Mouse (Mus musculus): Measurements from ENCODE around the gene Tdpoz5.
"Not testable (repeated sequence)": the region's sequence is repeated elsewhere in the genome, so short reads cannot be mapped to it uniquely, and the experiment has no call there.

Gene Tdpoz5

DNA sequence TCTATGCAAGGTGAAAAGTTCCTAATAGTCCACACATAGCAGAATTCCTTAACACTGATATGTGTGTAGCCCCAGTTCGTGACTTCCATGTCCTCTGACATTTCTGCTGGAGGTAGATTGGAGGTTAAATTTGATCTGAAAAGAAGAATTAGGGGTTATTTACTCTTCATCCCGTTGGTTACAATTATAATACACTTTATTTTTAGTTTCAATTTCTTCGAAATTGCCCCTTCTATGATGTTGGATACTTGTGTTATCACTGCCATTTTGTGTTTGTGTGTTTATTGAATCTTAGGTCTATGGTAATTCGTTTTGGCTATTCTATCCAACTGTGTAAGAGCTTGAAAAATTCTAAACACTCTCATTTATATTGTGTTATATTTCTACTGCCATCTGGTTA lies at the start of gene Tdpoz5:
Gene Tdpoz5, minus strand, starts transcription at position 101 of the 400 bp plus-strand sequence.
- H3K27me3 ChIP-seq (ENCODE audit: control insufficient read depth, insufficient read depth, low read length, poor library complexity, severe bottlenecking); H3K36me3 ChIP-seq (ENCODE audit: control insufficient read depth, insufficient read depth, low read length, poor library complexity, severe bottlenecking); DNase-seq (ENCODE audit: low read depth, low spot score): not testable (repeated sequence)

DNA sequence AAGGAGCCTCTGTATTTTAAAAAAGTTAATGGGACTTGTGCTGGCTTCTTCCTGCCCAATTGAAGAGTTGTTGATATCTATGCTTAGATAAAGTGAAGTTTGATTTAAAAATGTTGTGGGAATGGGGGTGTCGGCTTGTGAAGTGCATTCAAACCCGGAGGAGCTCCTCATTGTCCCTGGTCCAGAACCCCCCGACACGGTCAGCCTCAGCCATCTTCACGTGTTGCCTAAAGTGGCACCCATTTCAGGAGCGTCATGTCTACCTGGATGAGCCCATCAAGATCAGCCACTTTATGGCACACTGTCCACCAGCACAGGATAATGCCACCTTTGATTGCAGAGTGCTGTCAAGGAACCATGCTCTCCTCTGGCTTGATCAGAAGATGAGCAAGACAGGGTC lies 7.8 kb upstream of the Tdpoz5 start:
- not testable (repeated sequence) for H3K27me3 ChIP-seq (ENCODE audit: control insufficient read depth, insufficient read depth, low read length, poor library complexity, severe bottlenecking); H3K36me3 ChIP-seq (ENCODE audit: control insufficient read depth, insufficient read depth, low read length, poor library complexity, severe bottlenecking); DNase-seq (ENCODE audit: low read depth, low spot score)

DNA sequence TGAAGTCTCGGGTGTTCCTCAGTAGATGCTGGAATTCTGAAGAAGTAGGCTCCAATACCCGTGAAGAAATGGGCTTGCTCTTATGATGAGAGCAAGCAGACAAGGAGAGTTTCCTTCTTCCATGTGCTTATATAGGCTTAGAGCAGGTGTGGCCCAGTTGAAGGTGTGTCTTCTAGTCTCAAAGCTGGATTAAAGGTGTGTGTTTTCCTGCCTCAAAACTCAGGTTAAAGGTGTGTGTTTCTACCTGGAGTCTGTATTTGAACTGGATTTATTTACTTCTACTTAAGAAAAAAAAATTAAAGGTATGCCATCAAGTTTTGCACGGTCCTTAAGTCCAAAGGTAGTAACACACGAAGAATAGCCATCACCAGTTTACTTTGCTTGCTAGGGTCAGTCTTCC lies 17.7 kb downstream of the Tdpoz5 start, which contains the start of gene Gm9117:
Gene Gm9117, minus strand, starts transcription at position 101 of the 400 bp plus-strand sequence.
- not testable (repeated sequence) for H3K36me3 ChIP-seq (ENCODE audit: control insufficient read depth, insufficient read depth, low read length, poor library complexity, severe bottlenecking); H3K27me3 ChIP-seq (ENCODE audit: control insufficient read depth, insufficient read depth, low read length, poor library complexity, severe bottlenecking); DNase-seq (ENCODE audit: low read depth, low spot score)

DNA sequence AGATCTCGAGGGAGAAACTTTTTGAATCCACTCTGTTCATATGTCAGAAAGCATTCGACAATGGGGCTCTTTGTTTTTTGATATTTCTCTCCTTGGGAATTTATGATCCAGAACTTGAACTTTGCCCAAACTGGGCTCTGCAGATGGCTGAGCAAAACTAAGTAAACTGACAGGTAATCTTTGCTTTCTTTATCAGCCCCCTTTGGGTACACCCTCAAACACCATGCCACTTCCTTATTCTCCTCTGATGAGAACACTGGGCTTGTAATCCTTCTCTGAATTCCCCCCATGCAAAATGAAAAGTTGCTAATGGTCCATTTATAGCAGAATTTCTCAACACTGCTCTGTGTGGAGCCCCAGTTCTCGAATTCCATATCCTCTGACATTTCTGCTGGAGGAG lies 22.7 kb downstream of the Tdpoz5 start:
- DNase-seq (ENCODE audit: low read depth, low spot score); H3K36me3 ChIP-seq (ENCODE audit: control insufficient read depth, insufficient read depth, low read length, poor library complexity, severe bottlenecking); H3K27me3 ChIP-seq (ENCODE audit: control insufficient read depth, insufficient read depth, low read length, poor library complexity, severe bottlenecking): not testable (repeated sequence)
